ENCODE assay signal across 9 mouse cellular contexts in genomic region chr2:26638039-26638438, GRCm38 (mm10). TPM values are rescaled to one million over a fixed set of nuclear protein-coding genes. Genes with fewer than 3 reads are reported as not detected.
DNase-seq lines count a peak whose midpoint lies in the region; ATAC-seq lines count a peak whose summit lies in the region.
"Had no signal": no experiment of that assay in that cellular context is flagged by ENCODE, and none has a peak within 500 bp of the region (broad histone marks: within the 10 kb centered on the region; RNA-seq: fewer than 3 reads in every experiment).

No protein-coding gene starts in this region.

- H3K27me3 ChIP-seq in neural tube, embryonic 11.5 days (ENCODE audit: control insufficient read depth, insufficient read depth, low read length) = no peaks in the 10 kb centered on the region
- H3K27me3 ChIP-seq in forebrain, embryonic 13.5 days = no peaks in the 10 kb centered on the region
- no peaks in the 10 kb centered on the region for H3K27me3 ChIP-seq in limb, embryonic 13.5 days
- no peaks in the 10 kb centered on the region for H3K27me3 ChIP-seq in stomach, embryonic 15.5 days (replicated peaks)

- H3K4me2 ChIP-seq in neural tube, embryonic 11.5 days (ENCODE audit: low read depth) = peak overlapping the region; percentile 52
- H3K4me2 ChIP-seq in forebrain, embryonic 13.5 days = peak overlapping the region; percentile 86
- peak overlapping the region; percentile 86 for H3K4me2 ChIP-seq in limb, embryonic 13.5 days (replicated peaks)
- H3K4me2 ChIP-seq in stomach, embryonic 15.5 days = peak overlapping the region; percentile 80

- peaks cover 11% of the 10 kb centered on the region for H3K4me1 ChIP-seq in neural tube, embryonic 11.5 days (ENCODE audit: control insufficient read depth, insufficient read depth, low read length)
- H3K4me1 ChIP-seq in forebrain, embryonic 13.5 days = peaks cover 20% of the 10 kb centered on the region
- peaks cover 35% of the 10 kb centered on the region for H3K4me1 ChIP-seq in limb, embryonic 13.5 days
- peaks cover 27% of the 10 kb centered on the region for H3K4me1 ChIP-seq in stomach, embryonic 15.5 days

- no peak for DNase-seq in neural tube, embryonic 11.5 days (ENCODE audit: low spot score)
- DNase-seq in neural tube, embryonic 10.5 days (ENCODE audit: extremely low spot score, low spot score) = no peak
- no peak for DNase-seq in thymus, postnatal 10 days (ENCODE audit: low spot score in 2 of 2)
- DNase-seq in ovary, adult 18-20 months (ENCODE audit: low spot score) = no peak
- DNase-seq in urinary bladder, adult 2 months (ENCODE audit: low spot score) = no peak

- no peak for ATAC-seq in neural tube, embryonic 11.5 days (ENCODE audit: insufficient read depth, low FRiP score, low TSS enrichment)
- no peak for ATAC-seq in forebrain, embryonic 13.5 days
- no peak for ATAC-seq in limb, embryonic 13.5 days (ENCODE audit: low FRiP score, low read depth)
- no peak for ATAC-seq in stomach, embryonic 15.5 days (ENCODE audit: insufficient read depth, low FRiP score, low read depth)
- ATAC-seq: lung, postnatal 0 days had no signal

- 0 out of 2 replicates have a peak overlapping the region, but pooled peaks have one; percentile 97 for H3K4me3 ChIP-seq in neural tube, embryonic 11.5 days (ENCODE audit: low read depth, low read length)
- 0 out of 2 replicates have a peak overlapping the region, but pooled peaks have one; percentile 92 for H3K4me3 ChIP-seq in forebrain, embryonic 13.5 days
- H3K4me3 ChIP-seq in limb, embryonic 13.5 days = peak overlapping the region; percentile 82
- peak overlapping the region; percentile 97; the same call in 1 of the 2 replicates for H3K4me3 ChIP-seq in stomach, embryonic 15.5 days (replicated peaks)

- H3K36me3 ChIP-seq in neural tube, embryonic 11.5 days (ENCODE audit: control insufficient read depth, insufficient read depth, low read length) = peaks cover 9% of the 10 kb centered on the region
- peaks cover 48% of the 10 kb centered on the region for H3K36me3 ChIP-seq in forebrain, embryonic 13.5 days (ENCODE audit: poor library complexity, severe bottlenecking)
- peaks cover 56% of the 10 kb centered on the region for H3K36me3 ChIP-seq in limb, embryonic 13.5 days
- peaks cover 39% of the 10 kb centered on the region for H3K36me3 ChIP-seq in stomach, embryonic 15.5 days

- no peak overlapping the region for H3K27ac ChIP-seq in neural tube, embryonic 11.5 days (ENCODE audit: low read depth, low read length)
- no peak overlapping the region for H3K27ac ChIP-seq in forebrain, embryonic 13.5 days
- no peak overlapping the region; the same call in 1 of the 2 replicates for H3K27ac ChIP-seq in limb, embryonic 13.5 days
- H3K27ac ChIP-seq in stomach, embryonic 15.5 days = no peak overlapping the region

- no peaks in the 10 kb centered on the region for H3K9me3 ChIP-seq in neural tube, embryonic 11.5 days (ENCODE audit: control insufficient read depth, low read length)
- no peaks in the 10 kb centered on the region for H3K9me3 ChIP-seq in forebrain, embryonic 13.5 days (replicated peaks)
- no peaks in the 10 kb centered on the region for H3K9me3 ChIP-seq in limb, embryonic 13.5 days
- no peaks in the 10 kb centered on the region for H3K9me3 ChIP-seq in stomach, embryonic 15.5 days

- H3K9ac ChIP-seq in neural tube, embryonic 11.5 days (ENCODE audit: low read length) = peak overlapping the region; percentile 5; the same call in 1 of the 2 replicates
- H3K9ac ChIP-seq in forebrain, embryonic 13.5 days = peak overlapping the region; percentile 94
- H3K9ac ChIP-seq in limb, embryonic 13.5 days = peak overlapping the region; percentile 97; the same call in 1 of the 2 replicates
- H3K9ac ChIP-seq in stomach, embryonic 15.5 days = peak overlapping the region; percentile 10; the same call in 1 of the 2 replicates

- WGBS in neural tube, embryonic 11.5 days = 87% methylated on average over 5 of the region's 5 CpGs
- 87% methylated on average over 5 of the region's 5 CpGs for WGBS in forebrain, embryonic 13.5 days
- 88% methylated on average over 5 of the region's 5 CpGs for WGBS in limb, embryonic 13.5 days
- 76% methylated on average over 5 of the region's 5 CpGs for WGBS in stomach, embryonic 15.5 days

RNA-seq across cellular contexts. Expression of gene Fam69b, which starts 9.8 kb away (rescaled TPM):
- 43.7 and 50.3 TPM in 2 replicates for polyA plus RNA-seq in neural tube, embryonic 11.5 days (2014; fragmentation: Nextera tagmentation; extraction: Ambion mirVana)
- 81.9 and 89.4 TPM in 2 replicates for polyA plus RNA-seq in forebrain, embryonic 13.5 days (2015; fragmentation: Nextera tagmentation; extraction: Ambion mirVana)
- polyA plus RNA-seq in limb, embryonic 13.5 days (2015; fragmentation: Nextera tagmentation; extraction: Ambion mirVana) = 61.0 and 61.5 TPM in 2 replicates
- 28.9 and 33.7 TPM in 2 replicates for polyA plus RNA-seq in stomach, embryonic 15.5 days (2015; fragmentation: Nextera tagmentation; extraction: Ambion mirVana)
- 11.5 and 12.5 TPM in 2 replicates for polyA plus RNA-seq in urinary bladder, adult 2 months (2012; rRNA removed)

RNA-seq across cellular contexts. Expression of gene Lcn4, which starts 33.0 kb away (rescaled TPM):
- not detected in 2 replicates for polyA plus RNA-seq in neural tube, embryonic 11.5 days (2014; fragmentation: Nextera tagmentation; extraction: Ambion mirVana)
- not detected in 2 replicates for polyA plus RNA-seq in forebrain, embryonic 13.5 days (2015; fragmentation: Nextera tagmentation; extraction: Ambion mirVana)
- polyA plus RNA-seq in limb, embryonic 13.5 days (2015; fragmentation: Nextera tagmentation; extraction: Ambion mirVana) = not detected in 2 replicates
- not detected in 2 replicates for polyA plus RNA-seq in stomach, embryonic 15.5 days (2015; fragmentation: Nextera tagmentation; extraction: Ambion mirVana)
- not detected in 2 replicates for polyA plus RNA-seq in urinary bladder, adult 2 months (2012; rRNA removed)
- polyA plus RNA-seq: lung, postnatal 0 days had no signal

RNA-seq across cellular contexts. Expression of gene Agpat2, which starts 33.8 kb away (rescaled TPM):
- 6.8 and 7.5 TPM in 2 replicates for polyA plus RNA-seq in neural tube, embryonic 11.5 days (2014; fragmentation: Nextera tagmentation; extraction: Ambion mirVana)
- polyA plus RNA-seq in forebrain, embryonic 13.5 days (2015; fragmentation: Nextera tagmentation; extraction: Ambion mirVana) = 2.5 and 3.6 TPM in 2 replicates
- 23.1 and 24.6 TPM in 2 replicates for polyA plus RNA-seq in limb, embryonic 13.5 days (2015; fragmentation: Nextera tagmentation; extraction: Ambion mirVana)
- 60.1 and 63.4 TPM in 2 replicates for polyA plus RNA-seq in stomach, embryonic 15.5 days (2015; fragmentation: Nextera tagmentation; extraction: Ambion mirVana)
- 48.3 and 63.6 TPM in 2 replicates for polyA plus RNA-seq in urinary bladder, adult 2 months (2012; rRNA removed)

RNA-seq across cellular contexts. Expression of gene Gm20532, which starts 51.6 kb away (rescaled TPM):
- polyA plus RNA-seq in neural tube, embryonic 11.5 days (2014; fragmentation: Nextera tagmentation; extraction: Ambion mirVana) = not detected in 2 replicates
- not detected in 2 replicates for polyA plus RNA-seq in forebrain, embryonic 13.5 days (2015; fragmentation: Nextera tagmentation; extraction: Ambion mirVana)
- not detected in 2 replicates for polyA plus RNA-seq in limb, embryonic 13.5 days (2015; fragmentation: Nextera tagmentation; extraction: Ambion mirVana)
- not detected in 2 replicates for polyA plus RNA-seq in stomach, embryonic 15.5 days (2015; fragmentation: Nextera tagmentation; extraction: Ambion mirVana)
- polyA plus RNA-seq in urinary bladder, adult 2 months (2012; rRNA removed) = not detected in 2 replicates
- polyA plus RNA-seq: lung, postnatal 0 days had no signal

RNA-seq across cellular contexts. Expression of gene Egfl7, which starts 58.2 kb away (rescaled TPM):
- polyA plus RNA-seq in neural tube, embryonic 11.5 days (2014; fragmentation: Nextera tagmentation; extraction: Ambion mirVana) = 68.5 and 75.7 TPM in 2 replicates
- 50.2 and 55.8 TPM in 2 replicates for polyA plus RNA-seq in forebrain, embryonic 13.5 days (2015; fragmentation: Nextera tagmentation; extraction: Ambion mirVana)
- 103 and 105 TPM in 2 replicates for polyA plus RNA-seq in limb, embryonic 13.5 days (2015; fragmentation: Nextera tagmentation; extraction: Ambion mirVana)
- polyA plus RNA-seq in stomach, embryonic 15.5 days (2015; fragmentation: Nextera tagmentation; extraction: Ambion mirVana) = 121 and 128 TPM in 2 replicates
- polyA plus RNA-seq in urinary bladder, adult 2 months (2012; rRNA removed) = 155 and 208 TPM in 2 replicates

Comparison
In these comparisons a context has a peak if more than half of its experiments do, and no peak if none do; other contexts are left out.
1. H3K9ac ChIP-seq: peak in every context shown above with its lines; median percentile 97 in limb, embryonic 13.5 days; 94 in forebrain, embryonic 13.5 days; 10 in stomach, embryonic 15.5 days; 5 in neural tube, embryonic 11.5 days.